Mouse (Mus musculus) limb, embryonic 13.5 days (tissue): ENCODE measurements around the gene Slc25a16. TPM values are rescaled to one million over a fixed set of nuclear protein-coding genes. Genes with fewer than 3 reads are reported as not detected.

ENCODE experiments used
- ATAC-seq: fragments of 200-750 bp; cut with Nextera tagmentation; 2 replicates; pipeline ENCODE4 v1.8.0; 2017; ENCODE audit warnings: low read depth, moderate number of reproducible peaks, moderate TSS enrichment; ENCODE audit not compliant: low FRiP score
- H3K27ac ChIP-seq: fragments of 300-500 bp; sonication (generic); 2 replicates; pipeline ENCODE4 v1.5.1; 2015; ENCODE audit warnings: inconsistent platforms, mild to moderate bottlenecking, moderate library complexity
- H3K27me3 ChIP-seq: fragments of 300-500 bp; sonication (generic); 2 replicates; pipeline ENCODE4 v1.6.1; 2015; ENCODE audit warnings: mild to moderate bottlenecking, inconsistent platforms
- H3K36me3 ChIP-seq: fragments of 300-500 bp; sonication (generic); 2 replicates; pipeline ENCODE4 v1.6.1; 2015; ENCODE audit warnings: inconsistent platforms, mild to moderate bottlenecking, moderate library complexity
- H3K4me1 ChIP-seq: fragments of 300-500 bp; sonication (generic); 2 replicates; pipeline ENCODE4 v1.6.1; 2015; ENCODE audit warnings: inconsistent platforms
- H3K4me2 ChIP-seq: fragments of 300-500 bp; sonication (generic); replicated peaks from 2 replicates; pipeline ENCODE4 v1.6.1; 2015; ENCODE audit warnings: inconsistent platforms, mild to moderate bottlenecking, moderate library complexity
- H3K4me3 ChIP-seq: fragments of 300-500 bp; sonication (generic); 2 replicates; pipeline ENCODE4 v1.5.1; 2015; ENCODE audit warnings: moderate library complexity, mild to moderate bottlenecking, inconsistent platforms
- H3K9ac ChIP-seq: fragments of 300-500 bp; sonication (generic); 2 replicates; pipeline ENCODE4 v1.6.1; 2015; ENCODE audit warnings: mild to moderate bottlenecking, inconsistent platforms
- H3K9me3 ChIP-seq: fragments of 300-500 bp; sonication (generic); 2 replicates; pipeline ENCODE4 v1.6.1; 2016; ENCODE audit warnings: inconsistent platforms
- WGBS: fragments of 180-500 bp; shearing (Covaris S2); methylation state at CpG from one replicate; pipeline ENCODE4 v1.1.7; 2015; 5-methylcytosine and 5-hydroxymethylcytosine counted together
- polyA plus RNA-seq: library from polyadenylated mRNA; unstranded; fragments of >200 nt; fragmentation: Nextera tagmentation; extraction: Ambion mirVana; gene quantifications from 2 replicates; pipeline ENCODE4 v1.2.1, GENCODE M21; 2015

The Slc25a16 gene
- 10.9 and 12.0 TPM in 2 replicates for polyA plus RNA-seq

DNA sequence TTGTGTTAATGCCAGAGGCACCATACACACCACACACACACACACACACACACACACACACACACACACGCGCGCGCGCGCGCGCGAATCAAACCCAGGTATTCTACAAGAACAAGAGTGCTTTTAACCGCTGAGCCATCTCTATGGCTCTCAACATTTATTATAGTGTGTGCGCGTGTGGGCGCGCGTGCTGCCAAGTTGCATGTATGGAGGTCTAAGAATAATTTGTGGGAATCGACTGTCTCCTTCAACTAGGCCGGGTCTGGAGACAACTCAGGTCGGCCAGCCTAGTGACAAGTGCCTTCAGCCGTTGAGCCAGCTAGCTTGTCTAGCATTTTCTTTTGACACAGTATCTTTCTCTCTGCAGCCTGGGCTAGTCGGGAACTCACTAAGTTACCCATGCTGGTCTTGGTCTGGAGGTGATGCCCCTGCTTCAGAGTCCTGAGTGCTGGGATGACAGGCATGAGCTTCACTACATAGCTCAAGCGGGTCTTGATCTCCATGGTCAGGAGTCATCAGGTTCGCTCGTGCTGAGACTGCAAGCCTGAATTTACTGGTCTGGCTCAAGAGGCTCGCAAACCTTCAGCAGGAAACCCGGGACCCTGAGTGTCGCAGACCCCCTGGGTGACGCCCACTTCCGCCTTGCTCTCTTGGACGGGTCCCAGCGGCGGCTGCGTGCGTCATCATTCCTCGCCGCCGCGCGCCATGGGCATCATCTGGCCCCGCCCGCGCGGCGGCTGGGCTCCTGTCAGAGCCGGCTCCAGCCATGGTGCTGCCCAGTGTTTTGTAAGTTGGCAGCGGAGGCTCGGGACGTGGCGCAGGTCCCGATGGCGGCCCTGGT, at the start of gene Slc25a16:
Gene Slc25a16 (plus strand): TSS at position 709 of the 841 bp plus-strand sequence.
- ATAC-seq: peak; percentile 96
- Histone ChIP-seq H3K9me3 (no peaks in the 10 kb centered on the region), H3K4me3 (peak within 1 kb of the TSS; percentile 98), H3K9ac (peak within 1 kb of the TSS; percentile 92), H3K4me1 (peaks cover 12% of the 10 kb centered on the region), H3K36me3 (no peaks in the 10 kb centered on the region), H3K27ac (peak within 1 kb of the TSS; percentile 61), H3K27me3 (no peaks in the 10 kb centered on the region), H3K4me2 (peak within 1 kb of the TSS; percentile 78)
- WGBS: 3% methylated on average over 50 of the region's 50 CpGs

DNA sequence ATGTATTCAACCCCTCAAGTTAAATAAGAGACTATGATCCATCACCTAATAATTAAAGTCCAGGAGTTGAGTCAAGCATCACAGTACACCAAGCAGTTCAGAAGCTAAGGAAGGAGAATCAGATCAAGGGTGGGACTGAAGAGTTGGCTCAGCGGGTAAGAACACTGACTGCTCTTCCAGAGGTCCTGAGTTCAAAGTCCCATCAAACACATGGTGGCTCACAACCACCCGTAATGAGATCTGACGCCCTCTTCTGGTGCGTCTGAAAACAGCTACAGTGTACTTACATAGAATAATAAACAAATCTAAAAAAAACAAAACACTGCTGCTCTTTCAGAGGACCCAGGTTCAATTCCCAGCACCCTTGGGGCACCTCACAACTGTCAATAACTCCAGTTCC, 45.6 kb upstream of the Slc25a16 start:
- Histone ChIP-seq H3K4me1 (no peaks in the 10 kb centered on the region), H3K36me3 (peaks cover 32% of the 10 kb centered on the region), H3K9ac (no peak overlapping the region), H3K9me3 (no peaks in the 10 kb centered on the region), H3K4me2 (no peak overlapping the region), H3K27me3 (no peaks in the 10 kb centered on the region), H3K27ac (no peak overlapping the region), H3K4me3 (no peak overlapping the region)
- ATAC-seq: no peak
- 92% methylated on average over 4 of the region's 4 CpGs for WGBS

DNA sequence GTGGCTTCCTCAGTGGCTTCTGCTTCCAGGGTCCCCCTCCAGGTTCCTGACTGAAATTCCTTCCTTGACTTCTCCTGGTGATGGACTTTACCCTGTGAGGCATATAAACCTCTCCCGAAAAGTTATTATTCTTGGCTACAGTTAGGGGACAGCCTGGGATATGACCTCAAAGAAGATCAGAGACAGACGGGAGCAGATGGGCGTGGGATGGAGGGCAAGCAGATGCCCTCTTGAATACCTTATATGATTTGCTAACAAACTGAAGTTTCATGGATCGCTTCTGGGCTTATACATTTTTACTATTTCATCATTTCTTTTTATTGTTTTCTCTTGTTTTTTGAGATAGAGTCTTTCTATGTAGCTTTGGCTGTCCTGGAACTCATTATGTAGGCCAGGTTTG, 44.9 kb upstream of the Slc25a16 start:
- Histone ChIP-seq H3K27ac (no peak overlapping the region), H3K9ac (no peak overlapping the region), H3K4me3 (no peak overlapping the region), H3K27me3 (no peaks in the 10 kb centered on the region), H3K36me3 (peaks cover 33% of the 10 kb centered on the region), H3K4me1 (no peaks in the 10 kb centered on the region), H3K4me2 (no peak overlapping the region), H3K9me3 (no peaks in the 10 kb centered on the region)
- 90% methylated on average over 4 of the region's 4 CpGs for whole genome bisulfite sequencing
- no peak for ATAC-seq

DNA sequence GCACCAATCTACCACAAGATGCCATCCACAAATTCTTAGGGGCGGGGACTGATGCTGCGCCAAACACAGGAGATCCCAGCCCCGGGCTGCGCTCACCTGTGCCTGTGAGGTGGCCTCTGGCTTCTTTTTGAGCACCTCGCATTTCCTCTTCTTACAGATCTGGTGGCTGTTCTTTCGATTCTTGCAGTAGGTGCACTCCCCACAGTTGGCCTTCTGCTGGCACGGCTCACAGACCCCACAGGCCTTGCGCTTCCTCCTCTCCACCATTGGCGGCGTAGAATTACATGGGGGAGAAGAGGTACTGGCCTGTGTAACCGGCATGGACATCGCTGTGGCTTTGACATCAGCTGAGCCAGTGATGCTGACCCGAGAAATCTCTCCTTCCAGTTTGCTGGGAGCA, 42.4 kb upstream of the Slc25a16 start:
- H3K9me3 ChIP-seq: no peaks in the 10 kb centered on the region
- H3K27me3 ChIP-seq: no peaks in the 10 kb centered on the region
- no peak for ATAC-seq
- 83% methylated on average over 13 of the region's 13 CpGs for WGBS
- H3K36me3 ChIP-seq: peaks cover 33% of the 10 kb centered on the region
- no peak overlapping the region for H3K4me2 ChIP-seq
- no peak overlapping the region for H3K27ac ChIP-seq
- no peak overlapping the region for H3K9ac ChIP-seq
- H3K4me3 ChIP-seq: no peak overlapping the region
- no peaks in the 10 kb centered on the region for H3K4me1 ChIP-seq

DNA sequence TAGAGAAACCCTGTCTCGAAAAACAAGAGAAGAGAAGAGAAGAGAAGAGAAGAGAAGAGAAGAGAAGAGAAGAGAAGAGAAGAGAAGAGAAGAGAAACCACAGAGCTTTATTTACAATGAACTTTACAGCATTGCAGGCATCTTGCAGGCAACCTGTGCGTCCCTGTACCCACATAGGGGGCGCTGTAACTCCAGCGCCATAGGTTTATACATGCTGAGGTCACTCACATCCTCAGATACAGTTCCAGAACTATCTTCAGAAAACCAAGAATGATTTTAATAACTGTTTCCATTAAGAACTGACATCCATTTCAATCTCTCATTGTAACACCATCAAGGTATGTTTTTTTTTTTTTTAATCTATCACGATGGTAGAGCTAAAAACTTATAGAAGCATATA, 39.2 kb upstream of the Slc25a16 start:
- Histone ChIP-seq H3K4me3 (no peak overlapping the region), H3K27me3 (peaks cover 3% of the 10 kb centered on the region; the same call in 1 of the 2 replicates), H3K36me3 (peaks cover 26% of the 10 kb centered on the region), H3K27ac (no peak overlapping the region), H3K9ac (no peak overlapping the region), H3K4me2 (no peak overlapping the region), H3K9me3 (no peaks in the 10 kb centered on the region), H3K4me1 (peaks cover 11% of the 10 kb centered on the region; the same call in 1 of the 2 replicates)
- 53% methylated on average over 5 of the region's 5 CpGs for WGBS
- no peak for ATAC-seq

DNA sequence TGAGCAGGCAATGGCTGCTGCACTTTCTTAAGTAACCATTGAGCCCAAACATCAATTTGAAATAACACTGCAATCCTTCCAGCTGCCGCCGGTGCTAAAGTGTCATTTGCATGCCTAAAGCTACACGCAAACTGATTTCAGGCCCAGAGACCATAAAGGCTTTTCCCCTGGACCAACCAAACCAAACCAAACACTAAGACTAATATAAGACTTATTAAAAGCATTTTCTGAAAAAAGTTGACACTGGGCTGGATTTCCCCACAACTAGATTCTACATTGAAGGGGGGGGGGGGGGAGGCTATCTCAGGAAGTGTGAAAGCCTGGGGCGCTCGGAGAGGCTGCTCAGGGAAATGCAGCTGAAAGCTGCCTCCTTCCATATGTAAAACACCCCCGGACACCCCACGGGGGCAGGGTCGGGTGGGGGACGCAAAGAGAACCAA, 36.5 kb upstream of the Slc25a16 start:
- H3K4me1 ChIP-seq: peaks cover 11% of the 10 kb centered on the region; the same call in 1 of the 2 replicates
- H3K27me3 ChIP-seq: peaks cover 3% of the 10 kb centered on the region; the same call in 1 of the 2 replicates
- no peak for ATAC-seq
- H3K27ac ChIP-seq: no peak overlapping the region
- WGBS: 13% methylated on average over 9 of the region's 9 CpGs
- H3K4me2 ChIP-seq: peak overlapping the region; percentile 27; the same call in 1 of the 2 replicates
- H3K9ac ChIP-seq: no peak overlapping the region
- H3K9me3 ChIP-seq: no peaks in the 10 kb centered on the region
- H3K36me3 ChIP-seq: peaks cover 10% of the 10 kb centered on the region
- no peak overlapping the region for H3K4me3 ChIP-seq

DNA sequence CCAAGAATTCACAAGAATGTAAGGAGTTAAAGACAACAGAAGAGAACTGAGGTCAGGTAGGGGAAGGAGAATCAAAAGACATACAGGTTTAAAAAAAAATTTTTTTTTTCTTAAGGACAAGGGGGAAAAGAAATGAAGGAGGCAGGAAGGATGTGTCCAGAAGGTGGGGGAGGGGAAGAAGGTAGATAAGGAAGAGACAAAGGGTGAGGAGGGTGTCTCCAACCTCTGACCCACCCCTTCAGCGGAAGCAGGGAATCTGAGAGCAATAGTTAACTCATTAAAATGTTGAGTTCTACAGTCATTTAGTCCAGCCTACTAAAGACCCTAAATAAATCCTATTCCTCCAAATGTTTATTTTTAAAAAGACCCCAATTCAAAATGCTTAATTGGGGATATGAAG, 35.9 kb upstream of the Slc25a16 start:
- WGBS: 77% methylated on average over 1 of the region's 1 CpGs
- Histone ChIP-seq H3K4me1 (peaks cover 11% of the 10 kb centered on the region; the same call in 1 of the 2 replicates), H3K4me2 (peak overlapping the region; percentile 27; the same call in 1 of the 2 replicates), H3K36me3 (peaks cover 4% of the 10 kb centered on the region), H3K9ac (no peak overlapping the region), H3K27me3 (peaks cover 3% of the 10 kb centered on the region; the same call in 1 of the 2 replicates), H3K9me3 (no peaks in the 10 kb centered on the region), H3K27ac (no peak overlapping the region), H3K4me3 (no peak overlapping the region)
- no peak for ATAC-seq

DNA sequence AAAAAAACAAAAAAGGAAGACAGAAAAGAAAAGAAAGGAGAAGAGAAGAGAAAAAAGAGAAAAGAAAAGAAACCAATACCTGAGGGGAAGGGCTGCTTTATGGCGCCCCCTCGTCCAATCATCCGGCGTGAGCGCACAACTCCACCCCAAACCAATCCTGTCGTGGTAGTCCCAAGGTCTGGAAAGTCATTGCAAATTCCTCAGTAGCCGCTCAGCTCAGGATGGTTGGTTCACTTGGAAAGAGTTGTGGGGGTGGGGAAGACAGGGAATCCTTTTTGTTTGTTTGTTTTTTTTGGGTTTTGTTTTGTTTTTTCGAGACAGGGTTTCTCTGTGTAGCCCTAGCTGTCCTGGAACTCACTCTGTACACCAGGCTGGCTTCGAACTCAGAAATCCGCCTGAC, 35.0 kb upstream of the Slc25a16 start:
- Histone ChIP-seq H3K27me3 (peaks cover 3% of the 10 kb centered on the region; the same call in 1 of the 2 replicates), H3K9me3 (no peaks in the 10 kb centered on the region), H3K4me1 (peaks cover 11% of the 10 kb centered on the region; the same call in 1 of the 2 replicates), H3K27ac (no peak overlapping the region), H3K9ac (peak overlapping the region; percentile 74; the same call in 1 of the 2 replicates), H3K36me3 (no peaks in the 10 kb centered on the region), H3K4me2 (peak overlapping the region; percentile 90), H3K4me3 (peak overlapping the region; percentile 72)
- WGBS: 29% methylated on average over 10 of the region's 10 CpGs
- no peak for ATAC-seq

DNA sequence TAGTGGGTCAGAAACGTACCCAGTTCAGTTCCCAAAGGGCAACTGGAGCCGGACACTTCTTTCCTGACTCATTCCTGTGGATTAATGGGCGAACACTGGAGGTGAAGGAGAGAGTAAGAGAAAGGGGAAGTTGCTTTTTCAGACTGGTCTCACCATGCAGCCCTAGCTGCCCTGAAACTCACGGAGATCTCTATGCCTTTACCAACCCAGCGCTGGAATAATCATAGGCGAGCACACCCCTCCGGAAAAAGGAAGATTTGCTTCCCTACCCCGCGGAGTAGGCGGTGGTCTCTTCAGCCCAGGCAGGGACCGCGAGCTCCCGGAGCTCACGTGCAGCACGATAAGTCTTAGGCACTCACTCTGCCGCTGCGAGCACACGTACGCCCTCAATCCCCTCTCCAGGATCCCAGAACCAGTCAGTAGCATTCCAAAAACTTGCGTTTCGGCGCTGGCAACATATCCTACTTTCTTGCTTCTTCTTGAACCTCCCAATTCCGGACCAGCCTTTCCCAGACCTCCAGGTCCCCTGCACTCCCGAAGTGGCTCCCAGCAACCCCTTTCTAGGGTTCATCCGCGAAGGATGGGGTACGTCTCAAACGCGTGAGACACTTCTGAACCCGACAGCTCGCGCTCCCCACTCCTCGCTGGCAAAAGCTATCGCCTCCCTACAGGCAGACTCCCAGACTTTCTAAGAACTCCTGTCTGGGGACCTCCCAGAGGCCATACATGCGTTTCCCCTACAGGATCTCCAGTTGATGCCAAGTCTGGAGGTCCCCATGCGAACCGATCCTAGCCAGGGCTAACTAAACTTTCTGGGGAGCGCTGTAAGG, 34.2 kb upstream of the Slc25a16 start:
- Histone ChIP-seq H3K27me3 (peaks cover 3% of the 10 kb centered on the region; the same call in 1 of the 2 replicates), H3K9ac (peak overlapping the region; percentile 74), H3K9me3 (no peaks in the 10 kb centered on the region), H3K36me3 (no peaks in the 10 kb centered on the region), H3K4me1 (peaks cover 11% of the 10 kb centered on the region; the same call in 1 of the 2 replicates), H3K27ac (peak overlapping the region; percentile 73; the same call in 1 of the 2 replicates), H3K4me3 (peak overlapping the region; percentile 72), H3K4me2 (peak overlapping the region; percentile 90)
- peak; percentile 25; the same call in 1 of the 2 replicates for ATAC-seq
- WGBS: under 1% methylated on average over 38 of the region's 38 CpGs

DNA sequence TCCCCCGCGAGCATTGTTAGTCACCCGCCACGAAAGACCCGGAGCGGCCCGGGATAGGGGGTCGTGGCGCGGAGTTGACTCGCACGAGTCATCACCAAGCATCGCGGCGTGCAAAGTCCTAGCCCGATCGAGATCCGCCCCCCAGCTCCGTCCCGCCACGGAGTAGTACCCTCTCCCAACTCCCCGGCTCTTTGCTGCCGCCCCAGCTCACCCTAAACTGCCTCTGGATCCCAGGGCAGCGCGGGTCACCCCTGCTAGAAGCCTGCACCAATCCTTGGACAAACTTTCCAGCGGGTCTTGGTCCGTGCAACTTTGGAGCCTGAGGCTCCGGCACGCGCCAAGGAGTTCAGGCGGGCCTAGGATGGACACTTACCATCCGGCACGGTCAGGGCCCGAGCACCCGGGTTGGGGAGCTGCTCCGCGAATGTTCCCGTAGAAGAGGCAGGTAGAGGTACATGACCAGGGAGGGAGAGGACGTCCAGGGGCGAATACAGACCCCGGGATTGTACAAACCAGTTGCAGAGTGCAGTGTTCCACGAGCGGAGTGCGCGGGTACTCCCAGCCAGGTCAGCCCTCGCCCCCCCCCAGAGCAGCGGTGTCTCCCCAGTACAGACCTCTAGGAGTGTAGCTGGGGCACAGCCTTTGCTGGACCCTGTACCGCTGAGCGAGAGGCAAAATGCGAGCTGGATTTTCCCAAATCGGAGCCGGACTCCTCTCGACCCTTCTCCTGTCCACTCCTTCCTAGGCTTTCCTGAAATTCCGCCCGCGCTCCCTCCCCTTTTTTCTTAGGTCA, 33.4 kb upstream of the Slc25a16 start:
- peak; percentile 81 for ATAC-seq
- Histone ChIP-seq H3K4me2 (peak overlapping the region; percentile 90), H3K9me3 (no peaks in the 10 kb centered on the region), H3K4me3 (peak overlapping the region; percentile 72), H3K36me3 (no peaks in the 10 kb centered on the region), H3K27ac (peak overlapping the region; percentile 73; the same call in 1 of the 2 replicates), H3K9ac (peak overlapping the region; percentile 74), H3K4me1 (peaks cover 11% of the 10 kb centered on the region; the same call in 1 of the 2 replicates), H3K27me3 (peaks cover 3% of the 10 kb centered on the region; the same call in 1 of the 2 replicates)
- under 1% methylated on average over 55 of the region's 56 CpGs for WGBS

DNA sequence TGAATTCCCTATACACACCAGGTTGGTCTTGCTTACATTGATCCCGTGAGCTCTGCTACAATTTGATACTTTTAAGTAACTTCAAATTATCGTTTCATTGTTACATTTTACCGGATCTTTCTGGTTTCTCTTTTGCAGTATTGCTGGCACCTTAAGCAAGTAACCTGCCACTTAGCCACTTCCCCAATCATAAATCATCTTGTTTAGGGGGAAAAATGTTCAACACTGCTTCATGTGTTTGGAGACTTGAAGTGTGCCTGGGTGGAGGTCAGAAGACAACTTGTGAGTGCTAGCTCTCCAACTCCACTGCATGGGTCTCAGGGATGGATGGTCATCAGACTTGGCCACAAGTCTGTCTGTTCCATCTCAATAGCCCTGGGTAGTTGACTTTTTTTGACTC, 29.4 kb upstream of the Slc25a16 start:
- Histone ChIP-seq H3K36me3 (no peaks in the 10 kb centered on the region), H3K4me1 (peaks cover under 1% of the 10 kb centered on the region; the same call in 1 of the 2 replicates), H3K9me3 (no peaks in the 10 kb centered on the region), H3K4me2 (no peak overlapping the region), H3K4me3 (no peak overlapping the region), H3K27me3 (no peaks in the 10 kb centered on the region), H3K27ac (no peak overlapping the region), H3K9ac (no peak overlapping the region)
- no peak for ATAC-seq
- WGBS: 77% methylated on average over 3 of the region's 3 CpGs
